Mouse (Mus musculus) embryonic stem cell, embryonic (primary cell): ENCODE measurements around the gene Klhdc7a.

Experiments used
- CTCF ChIA-PET, 4 experiments: fragments of 300-600 bp in 2 of 4; fragments of 350-600 bp in 2 of 4; sonication (Branson Sonifier 250); formaldehyde crosslinking; loops; one replicate each; lab custom pipeline; 2022; ENCODE audit warnings: inconsistent platforms in 2 of 4; lab: Charles Lee
- POLR2A ChIA-PET, 4 experiments: fragments of 300-600 bp in 2 of 4; fragments of 350-600 bp in 2 of 4; sonication (Branson Sonifier 250); formaldehyde crosslinking; loops; one replicate each; lab custom pipeline; 2022; ENCODE audit warnings: antibody characterized with exemption in 4 of 4, inconsistent platforms in 1 of 4; lab: Charles Lee

Gene Klhdc7a

DNA sequence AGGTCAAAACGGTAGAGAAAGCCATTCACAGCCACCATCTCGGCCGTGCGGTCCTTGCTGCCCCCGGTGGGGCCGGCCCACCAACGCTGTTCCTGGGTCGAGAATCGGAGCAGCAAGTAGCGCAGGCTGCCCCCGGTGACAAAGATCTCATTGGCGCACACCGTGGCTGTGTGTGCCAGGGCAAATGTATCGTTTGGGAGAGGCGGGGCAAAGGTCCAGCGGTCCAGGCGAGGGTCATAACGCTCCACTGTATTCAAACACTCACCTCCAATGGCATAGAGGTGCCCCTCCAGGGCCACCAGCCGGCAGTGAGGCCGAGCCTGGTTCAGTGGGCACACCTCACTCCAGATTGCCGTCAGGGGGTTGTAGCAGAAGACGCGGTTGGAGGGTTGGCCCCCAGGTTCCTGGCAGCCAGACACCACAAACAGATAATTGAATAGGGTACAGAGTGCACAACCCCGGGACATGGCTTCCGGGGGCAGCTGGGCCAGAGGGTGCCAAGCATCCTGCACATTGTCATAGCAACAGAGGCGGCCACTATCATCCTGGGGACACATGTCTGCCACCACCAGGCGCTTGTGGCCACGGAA, 2.1 kb downstream of the Klhdc7a start:
- ChIA-PET POLR2A (interaction anchor here (0.6 to 3.4 kb wide), 8 partner anchors 12 to 738 kb away, joined by 3 to 82 read pairs (median 16); no protein-coding TSS in a partner anchor), CTCF (no interaction called here)

DNA sequence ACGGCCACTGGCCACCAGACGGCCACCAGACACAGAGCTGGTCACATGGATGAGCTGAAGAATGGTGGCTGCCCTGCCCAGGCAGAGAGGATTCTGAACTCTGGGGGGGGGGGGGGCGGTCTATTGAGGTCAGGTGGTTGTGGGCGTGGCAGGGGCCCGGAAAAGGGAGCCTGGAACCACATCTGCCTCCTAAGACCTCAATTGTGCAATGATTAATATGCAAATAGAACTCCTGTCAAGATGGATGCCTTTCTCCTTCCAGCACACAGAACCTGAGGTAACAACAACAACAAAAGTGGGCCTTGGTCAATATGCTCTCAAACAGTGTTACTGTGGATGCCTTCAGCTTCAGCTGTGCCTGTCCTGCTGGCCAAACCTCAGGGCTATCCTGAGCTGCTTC, 3.4 kb downstream of the Klhdc7a start:
- POLR2A ChIA-PET, result interaction anchor here in 3 of 4 experiments (0.6 to 2.8 kb wide), 22 partner anchors 9 to 1140 kb away, joined by 3 to 23 read pairs (median 4); no protein-coding TSS in a partner anchor
- CTCF ChIA-PET, result interaction anchor here in 2 of 4 experiments (0.6 to 0.7 kb wide), 4 partner anchors 18 to 1051 kb away, joined by 3 to 11 read pairs (median 5); no protein-coding TSS in a partner anchor

DNA sequence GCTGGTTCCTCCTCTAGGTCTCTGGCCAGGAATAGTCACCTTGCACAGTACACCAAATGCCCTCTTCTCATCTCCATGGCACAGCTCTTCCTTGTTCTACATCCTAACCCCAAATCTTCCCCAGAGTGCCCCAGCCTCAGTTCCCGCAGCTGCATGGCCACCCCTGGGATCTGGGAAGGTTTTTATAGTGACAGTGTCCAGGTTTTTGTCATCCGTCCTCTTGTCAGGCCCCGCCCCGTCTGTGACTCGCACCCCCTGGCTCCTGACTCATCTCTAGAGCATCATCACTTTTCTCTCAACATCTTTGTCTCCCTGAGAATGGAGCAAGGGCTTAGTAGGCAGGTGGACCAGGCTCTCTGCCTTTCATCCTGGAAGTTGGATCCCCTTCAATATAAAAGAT, 3.9 kb downstream of the Klhdc7a start:
- POLR2A ChIA-PET, result interaction anchor here in 3 of 4 experiments (0.7 to 2.8 kb wide), 25 partner anchors 10 to 1139 kb away, joined by 3 to 23 read pairs (median 4); no protein-coding TSS in a partner anchor
- CTCF ChIA-PET, result interaction anchor here in 2 of 4 experiments (0.6 kb wide), 3 partner anchors 18 to 1051 kb away, joined by 5 to 11 read pairs (median 5); no protein-coding TSS in a partner anchor

DNA sequence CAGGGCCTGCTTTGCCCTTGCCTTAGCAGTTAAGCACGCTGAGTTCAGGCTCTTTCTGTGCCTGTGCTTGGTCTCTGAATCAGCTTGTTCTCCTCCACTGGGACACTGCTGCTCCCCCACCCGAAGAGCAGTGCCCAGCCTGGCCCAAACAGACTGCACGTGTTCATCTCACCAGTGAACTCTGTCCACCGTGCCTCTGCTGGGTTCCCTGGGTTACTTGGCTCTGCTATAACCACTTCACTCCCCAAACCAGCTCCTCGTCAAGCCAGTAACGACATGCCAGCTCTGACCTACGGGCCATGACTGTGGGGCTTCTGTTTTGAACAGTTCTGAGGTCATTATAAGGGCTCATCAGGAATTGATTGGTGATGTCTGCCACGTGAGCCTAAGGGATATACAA, 4.8 kb downstream of the Klhdc7a start:
- ChIA-PET CTCF (interaction anchor here in 1 of 4 experiments (0.6 to 1.0 kb wide), 2 partner anchors 16 to 91 kb away, joined by 3 read pairs; no protein-coding TSS in a partner anchor), POLR2A (interaction anchor here in 3 of 4 experiments (0.5 to 2.8 kb wide), 16 partner anchors 11 to 1558 kb away, joined by 3 to 23 read pairs (median 4); no protein-coding TSS in a partner anchor)

DNA sequence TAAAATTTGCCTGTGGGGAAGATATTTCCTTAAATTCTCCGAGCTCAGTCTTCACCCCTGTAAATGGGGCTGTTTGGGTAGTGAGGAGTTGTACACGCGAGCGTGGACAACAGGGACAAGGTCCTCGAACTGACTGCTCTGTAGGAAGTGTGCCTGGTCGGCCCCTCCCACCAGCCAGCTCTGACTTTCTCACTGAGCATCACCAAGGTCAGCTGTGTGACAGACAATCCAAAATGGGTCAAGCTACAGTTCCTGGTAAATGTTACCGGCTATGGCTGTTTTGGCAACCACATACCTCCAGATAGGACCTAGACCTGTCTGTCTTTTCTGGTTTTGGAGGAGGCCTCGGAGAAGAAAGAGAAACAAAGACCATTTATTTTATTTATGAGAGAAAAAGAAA, 6.0 kb downstream of the Klhdc7a start:
- ChIA-PET CTCF (interaction anchor here in 1 of 4 experiments (0.6 to 0.7 kb wide), 2 partner anchors 25 to 1018 kb away, joined by 3 to 4 read pairs; no protein-coding TSS in a partner anchor), POLR2A (interaction anchor here in 2 of 4 experiments (0.6 to 3.6 kb wide), 6 partner anchors 11 to 571 kb away, joined by 3 to 36 read pairs (median 4); no protein-coding TSS in a partner anchor)

DNA sequence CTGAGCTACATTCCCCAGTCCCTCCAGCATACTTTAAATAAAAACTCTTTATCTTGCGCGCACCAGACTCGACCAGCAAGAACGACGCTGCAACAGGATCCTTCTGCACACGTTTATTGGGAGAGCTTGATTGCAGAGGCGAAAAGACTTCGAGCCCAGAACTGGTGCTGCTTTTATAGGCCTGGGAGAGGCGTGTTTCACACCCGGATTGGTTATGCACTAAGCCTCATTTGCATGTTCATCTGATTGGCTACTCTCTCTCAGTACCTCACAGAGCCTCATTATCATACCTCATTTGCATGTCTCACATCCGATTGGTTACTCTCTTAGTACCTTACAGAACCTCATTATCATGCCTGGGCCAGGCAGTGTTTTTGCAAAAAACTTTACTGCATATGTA, 6.5 kb downstream of the Klhdc7a start:
- ChIA-PET CTCF (interaction anchor here in 1 of 4 experiments (0.6 to 0.7 kb wide), 2 partner anchors 26 to 1017 kb away, joined by 3 to 4 read pairs; no protein-coding TSS in a partner anchor), POLR2A (interaction anchor here in 3 of 4 experiments (0.6 to 3.6 kb wide), 9 partner anchors 10 to 571 kb away, joined by 3 to 36 read pairs (median 4); no protein-coding TSS in a partner anchor)

DNA sequence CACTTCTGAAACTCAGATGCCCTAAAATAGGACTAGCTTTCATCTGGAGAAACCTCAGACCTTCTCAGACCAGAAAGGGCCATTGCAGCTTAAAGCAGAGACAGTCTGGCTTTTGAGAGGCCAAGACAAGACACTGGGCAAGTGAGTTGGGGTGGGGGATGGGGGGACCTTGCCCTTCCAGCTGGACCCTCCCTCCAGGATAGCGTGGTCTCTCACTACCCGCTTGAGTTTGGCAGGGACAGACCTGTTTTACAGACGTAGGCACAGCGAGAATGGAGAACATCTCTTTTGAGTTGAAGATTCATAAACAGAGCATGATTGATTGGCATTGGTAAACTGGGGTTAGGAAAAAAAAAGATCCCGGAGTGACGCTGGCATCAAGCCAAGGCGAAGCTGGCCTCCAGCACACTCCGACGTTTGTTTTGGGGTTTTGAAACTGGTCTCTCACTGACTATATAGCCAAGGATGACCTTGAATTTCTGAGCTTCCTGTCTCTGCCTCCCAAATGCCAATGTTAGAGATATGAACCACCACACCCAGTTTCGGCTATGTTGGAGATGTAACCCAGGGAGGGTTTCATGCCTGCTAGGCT, 7.0 kb downstream of the Klhdc7a start:
- ChIA-PET POLR2A (interaction anchor here in 3 of 4 experiments (0.6 to 3.6 kb wide), 12 partner anchors 10 to 144 kb away, joined by 3 to 36 read pairs (median 5); no protein-coding TSS in a partner anchor), CTCF (interaction anchor here in 1 of 4 experiments (0.8 to 1.2 kb wide), 2 partner anchors 10 to 92 kb away, joined by 3 to 4 read pairs; no protein-coding TSS in a partner anchor)

DNA sequence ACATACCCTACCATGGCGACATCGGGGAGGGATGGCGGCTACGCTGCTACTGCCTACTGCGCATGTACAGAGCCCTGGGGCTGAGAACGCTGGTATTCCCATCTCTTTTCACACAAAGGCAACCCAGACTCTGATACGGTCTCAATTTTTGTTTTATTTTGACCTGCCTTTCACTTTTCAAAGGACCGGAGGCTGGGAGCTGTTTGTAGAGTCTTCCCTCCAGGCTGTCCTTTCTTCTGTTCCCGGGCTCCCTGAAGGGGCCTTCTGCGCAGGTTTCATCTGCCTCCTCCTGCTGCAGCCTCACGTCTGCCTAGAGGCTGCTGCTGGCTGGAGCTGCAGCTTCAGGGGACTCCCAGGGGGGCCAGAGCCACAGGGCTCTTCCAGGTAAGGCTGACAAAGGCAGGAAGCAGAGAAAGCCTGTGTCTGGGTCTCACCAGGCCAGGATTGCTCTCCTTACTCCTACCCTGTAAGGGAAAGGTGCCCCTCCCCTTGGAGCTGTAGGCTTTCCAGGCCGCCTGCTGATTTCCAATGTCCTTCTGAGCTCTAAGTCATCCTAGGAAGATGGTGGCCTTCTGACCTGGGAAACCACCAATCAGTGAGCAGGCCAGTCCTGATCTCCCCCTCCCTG, 7.6 kb downstream of the Klhdc7a start:
- CTCF ChIA-PET, result interaction anchor here in 1 of 4 experiments (0.8 to 1.2 kb wide), 2 partner anchors 10 to 92 kb away, joined by 3 to 4 read pairs; no protein-coding TSS in a partner anchor
- POLR2A ChIA-PET, result interaction anchor here in 3 of 4 experiments (0.6 to 3.6 kb wide), 13 partner anchors 9 to 145 kb away, joined by 3 to 36 read pairs (median 4); no protein-coding TSS in a partner anchor

DNA sequence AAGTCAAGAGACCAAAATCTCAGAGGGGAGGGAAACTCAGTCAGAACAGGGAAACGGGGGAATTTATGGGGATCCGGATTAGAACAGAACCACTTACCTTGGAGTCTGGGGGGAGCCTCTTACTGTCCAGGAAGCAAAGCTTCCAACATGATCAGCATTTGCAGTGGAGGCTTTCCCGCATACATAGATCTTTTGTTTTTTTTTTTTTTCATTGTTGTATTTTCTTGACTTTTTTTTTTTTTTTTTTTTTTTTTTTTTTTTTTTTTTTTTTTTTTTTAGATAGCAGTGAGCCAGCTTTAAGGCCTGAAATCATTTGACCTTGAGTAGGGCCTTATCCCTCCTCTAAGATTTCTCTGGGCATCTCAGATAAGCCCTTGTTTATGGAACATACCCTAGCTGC, 8.6 kb downstream of the Klhdc7a start:
- POLR2A ChIA-PET, result interaction anchor here in 3 of 4 experiments (0.6 to 3.6 kb wide), 9 partner anchors 8 to 1095 kb away, joined by 3 to 36 read pairs (median 3); partner anchors contain the start of gene Klhdc7a (in 1 of the 3)
- CTCF ChIA-PET, result interaction anchor here in 1 of 4 experiments (0.5 to 0.7 kb wide), 2 partner anchors 51 to 97 kb away, joined by 3 to 8 read pairs; no protein-coding TSS in a partner anchor

DNA sequence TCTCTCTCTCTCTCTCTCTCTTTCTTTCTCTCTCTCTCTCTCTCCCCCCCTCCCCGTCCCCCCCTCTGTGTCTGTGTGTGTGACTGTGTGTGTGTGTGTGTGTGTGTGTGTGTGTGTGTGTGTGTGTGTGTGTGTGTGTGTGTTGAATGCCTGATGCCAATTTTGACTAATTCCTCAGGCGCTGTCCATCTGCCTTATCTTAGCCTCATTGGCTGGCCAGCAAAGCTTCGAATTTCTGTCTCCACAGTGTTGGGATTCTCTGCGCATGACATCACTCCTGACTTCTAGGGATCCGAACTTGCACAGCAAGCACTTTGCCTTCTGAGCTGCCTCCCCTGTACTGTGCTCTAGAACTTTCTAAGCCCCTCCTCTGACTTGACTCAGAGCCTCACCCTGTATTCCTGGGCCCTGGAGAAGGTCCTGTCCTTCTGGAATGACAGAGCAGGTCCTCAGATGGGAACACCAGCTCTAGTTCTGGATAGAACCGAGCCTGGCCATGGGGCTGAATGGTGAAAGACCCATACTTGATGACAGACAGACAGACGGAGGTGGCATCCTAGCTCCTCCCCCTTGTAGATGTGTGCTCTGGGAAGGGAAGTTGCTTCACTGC, 16.8 kb downstream of the Klhdc7a start:
- POLR2A ChIA-PET, result interaction anchor here (0.6 to 3.1 kb wide), 18 partner anchors 9 to 1126 kb away, joined by 3 to 36 read pairs (median 4); partner anchors contain the start of gene Klhdc7a (in 1 of the 4)
- CTCF ChIA-PET, result interaction anchor here (0.6 to 1.3 kb wide), 14 partner anchors 10 to 589 kb away, joined by 3 to 6 read pairs (median 4); partner anchors contain the start of gene Klhdc7a (in 1 of the 4)

DNA sequence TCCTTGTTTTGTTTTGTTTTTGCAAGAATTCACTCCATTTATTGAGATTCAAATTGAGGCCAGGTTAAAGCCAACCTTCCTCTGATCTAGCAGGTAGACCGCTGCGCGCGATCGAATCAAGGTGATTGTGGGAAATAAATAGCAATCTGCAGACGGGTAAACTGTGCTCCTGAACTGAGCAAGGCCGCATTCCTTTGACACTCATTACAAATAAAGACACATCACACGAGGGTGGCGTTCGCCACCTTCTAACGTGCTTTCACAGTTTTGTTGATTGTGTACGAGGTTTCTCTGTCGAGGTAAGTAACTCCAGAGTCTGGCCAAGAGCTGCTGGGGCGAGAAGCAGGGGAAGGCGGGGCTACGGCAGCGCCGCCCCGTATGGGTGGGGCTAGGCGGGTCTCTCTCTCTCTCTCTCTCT, 17.4 kb downstream of the Klhdc7a start:
- CTCF ChIA-PET, result interaction anchor here (0.6 to 1.3 kb wide), 18 partner anchors 10 to 590 kb away, joined by 3 to 6 read pairs (median 4); partner anchors contain the start of gene Klhdc7a (in 1 of the 4)
- POLR2A ChIA-PET, result interaction anchor here (0.6 to 3.1 kb wide), 18 partner anchors 8 to 245 kb away, joined by 3 to 36 read pairs (median 5); partner anchors contain the start of gene Klhdc7a (in 1 of the 4)

DNA sequence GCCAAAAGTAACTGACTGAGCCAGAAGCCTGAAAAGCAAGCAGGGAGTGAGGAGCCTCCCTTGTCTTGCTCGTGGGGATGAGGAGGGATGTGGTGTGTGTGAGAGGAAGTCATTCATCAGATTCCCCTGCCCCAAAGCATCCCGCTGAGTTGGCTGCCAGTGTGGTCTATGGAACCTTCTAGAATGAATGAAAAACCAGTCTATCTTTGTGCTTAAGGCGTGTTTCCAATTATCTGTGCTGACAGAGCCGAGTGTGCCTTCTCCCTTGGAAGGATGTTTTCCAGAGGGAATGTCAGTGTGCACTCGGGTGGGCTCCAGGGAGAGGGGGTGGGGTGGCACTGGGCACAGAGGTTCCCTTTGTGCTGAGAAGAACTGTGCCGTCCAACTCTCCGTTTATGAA, 19.2 kb downstream of the Klhdc7a start:
- ChIA-PET CTCF (no interaction called here), POLR2A (no interaction called here)

DNA sequence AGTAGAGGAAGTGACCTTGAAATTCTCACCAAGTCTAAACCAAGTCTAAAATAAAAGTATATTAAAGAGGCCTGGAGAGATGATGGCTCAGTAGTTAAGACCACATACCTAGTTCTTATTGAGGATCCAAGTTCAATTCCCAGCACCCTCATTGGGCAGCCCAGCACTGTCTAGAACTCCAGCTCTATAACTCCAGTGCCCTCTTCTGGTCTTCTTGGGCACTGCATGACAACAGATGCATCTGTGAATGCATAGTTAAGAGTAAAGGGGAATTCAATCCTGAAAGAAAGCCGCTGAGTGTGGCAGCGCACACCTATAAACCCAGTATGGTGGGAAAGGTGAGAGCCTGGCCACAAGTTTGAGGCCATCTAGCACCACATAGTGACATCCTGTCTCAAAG, 20.5 kb downstream of the Klhdc7a start:
- POLR2A ChIA-PET, result interaction anchor here in 2 of 4 experiments (0.5 to 1.5 kb wide), 5 partner anchors 12 to 156 kb away, joined by 3 to 5 read pairs (median 4); partner anchors contain the start of gene Klhdc7a (in 1 of the 2)
- CTCF ChIA-PET, result interaction anchor here (0.5 to 1.5 kb wide), 12 partner anchors 16 to 411 kb away, joined by 3 to 9 read pairs (median 4); no protein-coding TSS in a partner anchor

DNA sequence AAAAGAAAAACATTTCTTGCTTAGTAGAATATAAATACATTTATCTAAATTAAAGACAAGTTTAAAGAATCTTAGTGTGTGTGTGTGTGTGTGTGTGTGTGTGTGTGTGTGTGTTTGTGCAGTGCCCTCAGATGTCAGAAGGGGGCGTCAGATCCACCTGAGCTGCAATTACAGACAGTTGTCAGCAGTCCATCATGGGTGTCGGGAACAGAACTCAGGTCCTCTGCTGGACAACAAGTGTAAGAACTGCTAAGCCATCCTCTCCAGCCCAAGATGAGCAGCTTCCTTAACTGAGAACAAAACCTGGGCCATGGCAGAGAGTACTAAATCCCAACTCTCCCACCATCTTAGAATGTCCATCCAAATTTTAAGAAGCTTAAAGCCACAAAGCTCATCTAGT, 26.0 kb downstream of the Klhdc7a start:
- ChIA-PET CTCF (interaction anchor here in 3 of 4 experiments (0.6 to 1.5 kb wide), 6 partner anchors 16 to 232 kb away, joined by 3 to 6 read pairs (median 3); no protein-coding TSS in a partner anchor), POLR2A (interaction anchor here in 1 of 4 experiments (1.5 kb wide), 1 partner anchor 11 kb away, joined by 3 read pairs; no protein-coding TSS in a partner anchor)

DNA sequence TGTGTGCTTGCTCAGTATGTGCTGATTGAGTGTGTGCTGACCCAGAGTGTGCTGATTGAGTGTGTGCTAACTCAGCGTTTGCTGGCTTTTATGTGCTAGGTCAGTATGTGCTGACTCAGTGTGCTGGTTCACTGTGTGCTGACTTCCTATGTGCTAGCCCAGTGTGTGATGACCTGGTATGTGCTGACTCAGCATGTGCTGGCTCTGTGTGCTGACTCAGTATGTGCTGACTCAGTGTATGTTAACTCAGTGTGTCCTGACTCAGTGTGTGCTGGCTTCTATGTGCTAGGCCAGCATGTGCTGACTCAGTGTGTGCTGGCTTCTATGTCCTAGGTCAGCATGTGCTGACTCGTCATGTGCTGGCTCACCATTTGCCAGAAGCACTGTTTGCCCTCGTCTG, 32.3 kb downstream of the Klhdc7a start:
- POLR2A ChIA-PET, result no interaction called here

DNA sequence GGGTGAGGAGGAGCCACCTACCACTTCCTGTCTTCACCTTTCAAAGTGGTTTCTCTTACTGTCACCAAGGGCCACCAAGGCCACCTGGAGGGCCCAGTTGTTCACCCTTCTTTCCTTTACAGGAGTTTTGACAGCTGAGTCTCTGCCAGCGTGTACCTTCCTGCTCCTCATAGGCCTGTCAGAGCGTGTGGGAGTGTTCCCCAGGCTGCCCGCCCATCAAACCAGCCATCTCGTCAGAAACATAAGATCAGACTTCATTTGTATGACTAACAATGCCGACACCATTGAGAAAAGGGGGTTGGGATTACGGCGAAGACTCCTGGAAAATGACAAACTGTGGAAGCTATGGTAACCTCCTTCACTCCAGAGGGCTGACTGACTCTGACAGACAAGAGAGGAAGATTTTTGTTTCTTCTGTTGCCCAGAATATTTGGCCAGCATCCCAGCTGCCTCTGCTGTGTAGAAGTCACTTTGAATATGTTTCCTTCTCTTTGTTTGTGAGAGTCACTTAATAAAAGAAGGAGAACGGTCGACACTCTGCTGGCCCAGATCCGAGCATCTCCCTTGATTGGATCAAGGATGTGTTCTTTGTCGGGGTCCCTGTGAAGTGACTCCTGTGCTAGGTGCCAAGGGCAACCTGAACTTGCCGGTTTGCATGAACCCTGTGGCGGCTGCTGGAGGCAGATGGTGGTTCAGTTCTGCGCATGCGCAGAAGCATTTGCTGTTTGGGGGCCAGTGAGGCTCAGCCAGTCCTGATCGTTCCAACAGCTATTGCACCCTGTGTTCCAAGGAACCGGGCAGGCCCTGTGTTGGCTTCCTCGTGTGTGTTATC, 34.6 kb downstream of the Klhdc7a start:
- ChIA-PET CTCF (interaction anchor here in 1 of 4 experiments (0.6 kb wide), 1 partner anchor 89 kb away, joined by 4 read pairs; no protein-coding TSS in a partner anchor), POLR2A (interaction anchor here in 1 of 4 experiments (1.0 kb wide), 1 partner anchor 34 kb away, joined by 3 read pairs; the partner anchor contains the start of gene Klhdc7a)

More for the DNA sequence above, 32.3 kb downstream of the Klhdc7a start:
- CTCF ChIA-PET, result no interaction called here
